Mouse (Mus musculus) R1 (cell line): ENCODE measurements at regions not wholly inside any gene's neighbourhood (a gene's known extent, or its start where the extent isn't known, plus 50 kb on each side); places are given as distances from the start of the nearest gene placed in this dataset.

Source experiments
- DNase-seq: peaks from one replicate; pipeline ENCODE4 v3.0.0-alpha.2; 2018; ENCODE audit warnings: low read depth, low spot score

- no peak for DNase-seq
These were observed 59.2 kb downstream of the Marcks start for GRCm38 (mm10) chr10:37079535-37079934.

- peak; percentile 29 for DNase-seq
These were observed 60.3 kb downstream of the Marcks start for GRCm38 (mm10) chr10:37078439-37078838.

GRCm38 (mm10) chr10:37077741-37078140, 61.0 kb downstream of the Marcks start:
- no peak for DNase-seq

- peak; percentile 64 for DNase-seq
These were observed 65.9 kb downstream of the Marcks start for GRCm38 (mm10) chr10:37072834-37073233.

GRCm38 (mm10) chr10:37072061-37072460, 66.7 kb downstream of the Marcks start:
- peak; percentile 69 for DNase-seq

GRCm38 (mm10) chr10:37071420-37071819, 67.3 kb downstream of the Marcks start:
- DNase-seq = peak; percentile 6
